Mouse (Mus musculus) lung, postnatal 0 days (tissue): ENCODE results near the gene Gpatch1.

ENCODE experiments used
- CTCF ChIP-seq: IDR thresholded peaks from 2 replicates; pipeline ENCODE4 v1.5.1; 2016; ENCODE audit warnings: antibody characterized with exemption, mild to moderate bottlenecking
- EP300 ChIP-seq: IDR thresholded peaks from 2 replicates; pipeline ENCODE4 v1.6.1; 2016; ENCODE audit warnings: antibody characterized with exemption, mild to moderate bottlenecking, control low read depth

DNA sequence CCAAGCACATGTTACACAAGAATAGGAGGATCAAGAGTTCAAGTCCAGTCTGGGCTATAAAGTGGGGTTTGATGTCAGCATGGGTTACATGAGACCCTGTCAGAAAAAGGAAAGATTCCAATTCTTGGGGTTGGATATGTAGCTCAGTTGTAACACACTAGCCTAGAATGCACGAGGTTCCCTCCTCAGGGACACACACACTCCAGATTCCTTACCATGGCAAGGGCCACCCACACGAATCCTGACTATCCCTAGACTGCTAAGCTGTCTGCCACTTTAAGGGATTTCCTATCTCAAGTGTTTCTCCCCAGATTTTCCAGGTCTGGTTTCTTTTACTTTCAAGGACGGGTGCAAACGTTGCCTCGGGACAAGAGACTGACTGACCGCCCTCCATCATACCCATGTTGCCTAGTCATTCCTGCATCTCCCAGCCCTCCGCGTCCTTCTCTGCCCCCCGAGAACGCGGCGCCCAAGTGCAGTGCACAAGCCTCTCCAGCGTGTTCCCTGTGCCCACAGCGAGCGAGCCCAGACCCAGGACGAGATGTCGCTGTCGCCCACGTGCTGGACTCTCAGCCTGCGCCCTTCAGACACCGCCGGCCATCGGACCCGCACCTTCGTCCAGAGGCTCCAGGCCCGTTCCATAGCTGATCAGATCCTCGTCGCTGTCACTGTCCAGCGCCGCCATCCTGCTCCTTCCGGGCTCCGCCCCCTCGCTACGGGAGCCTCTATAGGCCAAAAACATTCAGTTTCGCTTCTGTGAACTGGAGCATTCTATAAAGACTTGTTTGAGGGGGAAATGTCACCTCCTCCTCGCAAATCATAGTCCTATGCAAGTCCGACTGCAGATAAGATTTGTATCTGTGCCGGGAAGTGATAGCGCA lies at the start of gene Gpatch1:
- TF ChIP-seq EP300 (peak; percentile 46; the same call in 1 of the 2 replicates), CTCF (no peak; the same call in 1 of the 2 replicates)
